Comparison of ENCODE assay signal across 8 mouse cellular contexts in the genomic region with DNA sequence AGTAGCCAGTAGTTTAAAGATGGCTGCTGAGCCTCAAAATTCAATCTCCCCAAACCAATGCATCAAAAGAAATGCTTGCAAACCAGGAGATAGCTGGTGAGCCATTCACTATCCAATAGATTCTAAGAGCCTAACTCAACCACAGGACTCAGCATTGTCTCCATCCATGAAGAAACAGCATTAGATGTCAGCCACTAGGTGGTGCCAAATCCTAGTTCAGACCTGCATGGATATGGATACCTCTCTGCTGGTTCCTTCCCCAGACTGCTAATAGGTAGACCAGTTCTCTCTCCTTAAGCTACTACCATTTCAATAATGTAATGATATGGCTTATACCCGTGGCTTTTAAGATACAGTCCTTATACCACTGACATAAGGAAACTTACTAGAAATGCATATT.
DNase-seq lines count a peak whose midpoint lies in the region; ATAC-seq and TF ChIP-seq lines count a peak whose summit lies in the region.

No protein-coding gene starts in this region.

- no peaks in the 10 kb centered on the region for H3K36me3 ChIP-seq in kidney, embryonic 15.5 days
- H3K36me3 ChIP-seq in limb, embryonic 14.5 days (ENCODE audit: control insufficient read depth, insufficient read depth, low read length), result no peaks in the 10 kb centered on the region
- H3K36me3 ChIP-seq in neural tube, embryonic 14.5 days (ENCODE audit: control insufficient read depth, insufficient read depth, low read length), result no peaks in the 10 kb centered on the region

- TF ChIP-seq CTCF in cortical plate, adult 2 months (IDR thresholded peaks at IDR 0.05; ENCODE audit: extremely low read depth, insufficient read depth, low read length), result peak; percentile 94

- no peak overlapping the region for H3K27ac ChIP-seq in cortical plate, adult 2 months (ENCODE audit: insufficient read depth, low read length)
- no peak overlapping the region for H3K27ac ChIP-seq in kidney, embryonic 15.5 days
- H3K27ac ChIP-seq in limb, embryonic 14.5 days (replicated peaks; ENCODE audit: low read depth, low read length), result no peak overlapping the region
- no peak overlapping the region for H3K27ac ChIP-seq in neural tube, embryonic 14.5 days (ENCODE audit: low read depth, low read length)

- DNase-seq in CD4-positive helper T cell, adult 2 months (ENCODE audit: low read depth, low spot score), result peak; percentile 45
- DNase-seq in heart, adult 9 months (ENCODE audit: low spot score in 2 of 2), result peak; percentile 13 to 44
- DNase-seq in limb, embryonic 14.5 days (ENCODE audit: low spot score), result peak; percentile 59
- peak; percentile 21 to 69 for DNase-seq in thymus, postnatal 10 days (ENCODE audit: low spot score in 2 of 2)

- peak; percentile 43 for ATAC-seq in activated CD4-positive, CD25-positive, alpha-beta regulatory T cell, adult 4 months
- 0 out of 2 replicates have a peak, but pooled peaks have one; percentile 57 for ATAC-seq in kidney, embryonic 15.5 days (replicated peaks; ENCODE audit: low FRiP score)
- no peak for ATAC-seq in limb, embryonic 14.5 days (ENCODE audit: low FRiP score, low read depth)
- ATAC-seq in neural tube, embryonic 14.5 days (ENCODE audit: low read depth), result peak; percentile 75; the same call in 1 of the 2 replicates

- no peak for TF ChIP-seq POLR2A in cortical plate, adult 2 months (IDR thresholded peaks at IDR 0.05; ENCODE audit: extremely low read depth, insufficient read depth, low read length)
- no peak for TF ChIP-seq POLR2A in limb, embryonic 14.5 days (IDR thresholded peaks at IDR 0.05; ENCODE audit: borderline replicate concordance, extremely low read depth, insufficient read depth, insufficient read length)

- H3K4me1 ChIP-seq in cortical plate, adult 2 months (ENCODE audit: control insufficient read depth, insufficient read depth, low read length), result peaks cover 6% of the 10 kb centered on the region
- peaks cover 16% of the 10 kb centered on the region for H3K4me1 ChIP-seq in kidney, embryonic 15.5 days
- H3K4me1 ChIP-seq in limb, embryonic 14.5 days (ENCODE audit: control insufficient read depth, insufficient read depth, low read length), result peaks cover 9% of the 10 kb centered on the region
- peaks cover 14% of the 10 kb centered on the region for H3K4me1 ChIP-seq in neural tube, embryonic 14.5 days (ENCODE audit: control insufficient read depth, insufficient read depth, low read length)

- 51% methylated on average over 1 of the region's 1 CpGs for WGBS in kidney, embryonic 15.5 days
- WGBS in limb, embryonic 14.5 days, result 46% methylated on average over 1 of the region's 1 CpGs
- 64% methylated on average over 1 of the region's 1 CpGs for WGBS in neural tube, embryonic 14.5 days

- no peaks in the 10 kb centered on the region for H3K27me3 ChIP-seq in kidney, embryonic 15.5 days
- no peaks in the 10 kb centered on the region for H3K27me3 ChIP-seq in limb, embryonic 14.5 days (ENCODE audit: control insufficient read depth, insufficient read depth, low read length)
- no peaks in the 10 kb centered on the region for H3K27me3 ChIP-seq in neural tube, embryonic 14.5 days (ENCODE audit: control insufficient read depth, insufficient read depth, low read length)

- H3K9me3 ChIP-seq in kidney, embryonic 15.5 days (replicated peaks), result no peaks in the 10 kb centered on the region; the same call in 1 of the 2 replicates
- no peaks in the 10 kb centered on the region for H3K9me3 ChIP-seq in limb, embryonic 14.5 days (ENCODE audit: control insufficient read depth, low read length)
- H3K9me3 ChIP-seq in neural tube, embryonic 14.5 days (ENCODE audit: control insufficient read depth, low read length), result no peaks in the 10 kb centered on the region

- H3K9ac ChIP-seq in kidney, embryonic 15.5 days, result no peak overlapping the region
- H3K9ac ChIP-seq in limb, embryonic 14.5 days (ENCODE audit: low read depth, low read length, severe bottlenecking), result no peak overlapping the region
- H3K9ac ChIP-seq in neural tube, embryonic 14.5 days (replicated peaks; ENCODE audit: low read depth, low read length), result no peak overlapping the region

- no peak overlapping the region for H3K4me2 ChIP-seq in kidney, embryonic 15.5 days
- no peak overlapping the region for H3K4me2 ChIP-seq in limb, embryonic 14.5 days (replicated peaks; ENCODE audit: low read depth, low read length, severe bottlenecking)
- H3K4me2 ChIP-seq in neural tube, embryonic 14.5 days (ENCODE audit: low read depth, low read length), result no peak overlapping the region

- no peak overlapping the region for H3K4me3 ChIP-seq in cortical plate, adult 2 months (ENCODE audit: insufficient read depth, low read length)
- H3K4me3 ChIP-seq in kidney, embryonic 15.5 days (replicated peaks), result no peak overlapping the region
- no peak overlapping the region for H3K4me3 ChIP-seq in limb, embryonic 14.5 days (replicated peaks; ENCODE audit: low read length)
- H3K4me3 ChIP-seq in neural tube, embryonic 14.5 days (ENCODE audit: low read depth, low read length), result no peak overlapping the region
